Mouse (Mus musculus): Measurements from ENCODE around the gene Pip5k1a.
"Not testable (repeated sequence)": the region's sequence is repeated elsewhere in the genome, so short reads cannot be mapped to it uniquely, and the experiment has no call there.

The Pip5k1a gene

DNA sequence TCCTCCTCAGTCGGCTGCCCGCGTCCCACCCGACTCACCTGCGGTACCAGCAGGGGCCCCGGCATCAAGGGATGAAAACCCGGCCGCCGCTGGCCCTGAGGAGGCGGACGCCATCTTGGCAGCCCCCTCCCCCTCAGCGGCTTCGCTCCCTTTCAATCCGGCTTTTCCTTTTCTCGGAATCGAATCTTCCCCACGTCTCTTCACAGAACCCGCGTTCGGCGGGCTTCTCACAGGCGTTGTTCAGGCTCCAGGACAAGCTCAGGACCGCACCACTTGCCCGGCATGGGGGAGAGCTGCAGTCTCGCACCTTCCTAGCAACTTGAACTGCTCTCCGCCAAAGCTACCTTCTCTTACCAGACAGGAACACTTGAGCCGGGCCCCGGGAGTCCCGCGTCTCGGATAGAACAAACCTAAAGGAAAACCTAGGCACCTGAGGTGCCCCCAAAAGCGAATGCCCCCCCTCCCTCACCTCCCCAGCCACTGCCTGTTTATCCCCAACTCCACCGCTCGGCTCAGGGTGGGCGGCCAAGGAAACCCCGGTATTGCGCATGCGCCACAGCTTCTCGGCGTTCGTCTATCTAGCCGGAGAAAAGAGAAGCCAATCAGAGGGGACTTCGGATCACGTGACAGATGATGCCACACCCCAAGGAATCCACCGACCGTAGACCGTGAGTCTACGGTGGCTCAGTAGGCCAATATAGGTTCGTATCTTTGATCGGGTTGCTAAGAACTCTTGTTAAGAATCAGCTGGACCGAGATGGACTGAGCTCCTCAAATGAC, at the start of gene Pip5k1a:
Pip5k1a (minus strand) TSS at position 593 of the 780 bp plus-strand sequence.
- peak; percentile 81 for DNase-seq (ENCODE audit: low spot score)

DNA sequence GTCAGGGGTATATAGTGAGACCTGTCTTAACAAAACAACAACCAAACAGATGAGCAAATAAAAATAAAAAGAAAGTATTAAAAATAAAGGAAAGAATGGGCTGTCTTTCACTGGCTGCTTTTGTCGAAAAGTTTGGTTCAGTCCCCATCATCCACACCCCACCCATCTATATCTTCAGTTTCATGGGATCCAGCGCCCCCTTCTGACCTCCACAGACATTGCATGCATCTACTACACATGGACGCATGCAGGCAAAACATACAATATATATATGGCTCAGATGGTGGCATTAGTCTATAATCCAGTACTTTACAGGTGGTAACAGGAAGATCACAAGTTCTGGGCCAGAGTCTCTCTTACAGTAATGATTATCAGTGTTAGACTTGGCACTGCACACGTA, 47.1 kb upstream of the Pip5k1a start:
- DNase-seq (ENCODE audit: low spot score), result no peak

DNA sequence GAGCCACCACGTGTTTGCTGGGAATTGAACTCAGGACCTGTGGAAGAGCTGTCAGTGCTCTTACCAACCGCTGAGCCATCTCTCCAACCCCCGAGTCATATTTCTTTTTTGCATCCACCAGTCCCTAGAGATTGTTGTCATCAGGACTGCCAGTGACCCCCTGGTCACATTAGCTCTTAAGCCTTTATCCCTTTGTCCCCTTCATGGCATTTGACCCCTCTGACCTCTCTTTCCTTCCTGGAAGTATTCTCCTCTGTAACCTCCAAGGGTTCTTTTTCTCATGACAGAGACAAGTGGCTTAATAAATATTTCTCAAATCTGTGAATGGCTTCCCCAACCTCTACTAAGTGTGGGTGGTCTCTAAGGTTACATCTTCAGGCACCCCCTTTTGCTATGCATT, 41.2 kb upstream of the Pip5k1a start:
- no peak for DNase-seq (ENCODE audit: low spot score)

DNA sequence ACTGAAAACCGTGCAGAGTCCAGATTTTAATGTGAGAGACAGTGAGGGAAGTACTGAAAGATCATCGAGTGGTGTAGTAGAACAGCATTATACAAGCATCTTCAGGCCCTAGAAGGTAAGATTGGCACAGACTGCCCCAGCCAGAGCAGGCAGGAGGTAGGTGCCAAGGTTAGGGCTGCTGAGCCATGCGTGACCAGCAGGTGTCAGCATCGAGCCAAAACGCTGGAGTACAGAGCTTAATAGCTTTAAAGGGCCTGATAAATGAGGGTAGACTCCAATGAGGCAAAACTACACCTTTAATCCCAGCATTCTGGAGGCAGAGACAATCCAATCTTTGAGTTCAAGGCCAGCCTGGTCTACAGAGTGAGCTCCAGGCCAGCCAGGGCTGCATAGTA, 35.9 kb upstream of the Pip5k1a start:
- DNase-seq (ENCODE audit: low spot score), result peak; percentile 78

DNA sequence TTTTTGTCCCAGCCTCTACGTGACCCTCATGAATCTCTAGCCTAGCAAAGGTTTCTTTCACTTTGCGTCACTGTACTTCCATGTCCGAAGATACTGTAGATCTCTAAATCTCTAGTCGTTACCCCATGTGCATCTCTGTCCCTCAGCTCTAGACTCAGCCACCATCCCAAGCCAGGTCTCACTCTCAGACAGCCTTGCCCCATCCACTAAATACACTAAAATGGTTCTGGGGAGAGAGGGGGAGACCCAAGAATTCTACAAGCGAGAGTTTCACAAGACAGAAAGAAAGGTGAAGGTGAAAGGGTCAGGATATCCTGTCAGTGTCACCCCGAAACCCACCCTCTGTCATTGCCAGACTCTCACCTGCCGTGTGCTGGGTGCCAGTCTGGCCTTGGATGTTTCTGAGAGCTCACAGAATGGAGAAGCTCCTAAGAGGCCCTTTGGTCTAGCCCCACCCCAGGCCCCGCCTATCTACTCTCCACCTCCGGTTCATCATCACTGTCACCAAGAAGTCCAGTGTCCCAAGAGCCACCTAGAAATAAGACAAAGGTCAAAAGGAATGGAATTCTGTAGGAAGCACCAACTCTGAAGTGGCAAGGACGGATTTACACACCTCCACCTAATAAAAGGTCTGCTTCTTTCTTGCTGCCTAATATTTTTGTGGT, 35.4 kb upstream of the Pip5k1a start, which contains the start of gene Tnfaip8l2:
Tnfaip8l2 (minus strand) TSS at position 409 of the 665 bp plus-strand sequence.
- no peak for DNase-seq (ENCODE audit: low spot score)

DNA sequence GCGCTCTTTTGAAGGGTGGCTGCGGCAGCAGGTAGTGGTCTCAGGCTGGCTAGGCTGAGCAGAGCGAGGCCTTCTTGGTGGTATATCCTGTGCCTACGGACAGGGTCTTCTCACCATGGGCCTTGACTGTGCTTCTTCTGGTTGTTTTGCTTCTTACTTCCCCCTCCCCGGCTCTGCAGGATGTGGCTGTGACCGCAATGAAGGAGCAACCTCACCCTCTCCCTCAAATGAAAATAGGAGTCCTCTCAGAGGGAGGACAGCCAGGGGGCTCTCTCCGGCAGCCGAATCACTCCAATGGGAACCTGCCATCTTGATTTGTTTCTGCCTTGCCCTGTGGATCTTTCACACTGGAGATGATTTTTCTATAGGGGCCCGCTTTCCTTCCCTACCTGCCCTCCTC, 34.7 kb upstream of the Pip5k1a start:
- no peak for DNase-seq (ENCODE audit: low spot score)

DNA sequence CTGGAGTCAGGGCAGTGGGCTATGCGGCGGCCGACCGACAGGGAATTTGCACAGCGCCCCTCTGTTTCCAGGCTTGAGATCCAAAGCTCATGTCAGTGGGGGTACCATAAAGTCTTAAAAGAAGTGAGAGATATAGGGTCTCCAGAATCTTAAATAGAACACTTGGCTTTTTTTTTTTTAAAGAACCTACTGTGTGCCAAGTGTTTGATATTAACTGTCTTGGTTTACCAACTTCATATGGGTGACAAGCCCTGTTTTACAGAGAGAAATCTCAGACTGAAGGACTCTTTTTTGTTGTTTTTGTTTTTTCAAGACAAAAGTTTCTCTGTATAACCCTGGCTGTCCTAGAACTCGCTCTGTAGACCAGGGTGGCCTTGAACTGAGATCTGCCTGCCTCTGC, 34.1 kb upstream of the Pip5k1a start:
- DNase-seq (ENCODE audit: low spot score), result no peak

DNA sequence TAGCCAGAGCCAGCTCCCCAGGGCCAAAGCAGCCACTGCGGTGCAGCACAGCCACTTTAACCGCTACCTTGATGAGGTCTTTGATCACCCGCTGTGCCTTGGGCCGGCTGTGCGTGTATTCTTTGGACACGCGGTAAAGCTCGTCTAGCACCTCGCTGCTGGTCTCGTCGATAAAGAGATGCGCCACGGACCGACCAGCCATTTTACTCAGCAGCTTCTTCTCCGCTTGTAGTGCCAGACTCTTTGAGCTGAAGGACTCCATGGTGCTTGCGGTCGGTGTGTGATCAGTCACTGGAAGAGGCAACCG, 33.5 kb upstream of the Pip5k1a start:
- no peak for DNase-seq (ENCODE audit: low spot score)

DNA sequence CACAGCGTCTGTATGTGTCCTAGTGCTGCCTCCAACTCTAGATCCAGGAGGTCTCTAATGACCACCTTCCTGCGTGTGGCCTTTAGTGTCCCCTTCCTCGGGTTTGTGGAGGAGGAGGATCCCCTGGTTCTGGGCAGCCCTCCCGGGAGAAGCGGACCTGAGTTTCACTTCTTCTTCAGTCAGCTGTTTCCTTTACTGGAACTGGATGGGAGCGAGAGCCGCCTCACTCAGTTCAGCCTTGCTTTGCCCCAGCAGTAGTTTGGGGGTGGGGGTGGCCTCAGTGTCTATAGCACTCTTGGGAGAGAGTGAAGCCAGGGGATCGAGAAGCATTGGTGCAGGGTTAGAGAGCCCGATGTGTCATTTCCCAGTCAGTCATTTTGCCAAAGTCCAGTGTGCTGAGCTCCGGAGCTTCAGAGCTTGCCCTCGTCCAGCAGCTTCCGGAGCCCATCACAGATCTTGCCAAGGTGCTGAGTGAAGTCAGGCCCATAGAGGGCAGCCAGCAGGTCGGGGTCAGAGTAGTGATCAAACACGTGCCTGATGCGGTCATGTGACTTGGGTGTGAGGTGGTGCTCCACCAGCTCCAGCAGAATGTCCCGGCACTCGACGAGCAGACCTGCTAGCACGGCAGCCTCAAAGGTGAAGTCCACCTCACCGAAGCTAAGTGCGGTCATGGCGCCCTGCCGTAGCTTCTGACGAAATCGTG, 33.0 kb upstream of the Pip5k1a start:
- no peak for DNase-seq (ENCODE audit: low spot score)

DNA sequence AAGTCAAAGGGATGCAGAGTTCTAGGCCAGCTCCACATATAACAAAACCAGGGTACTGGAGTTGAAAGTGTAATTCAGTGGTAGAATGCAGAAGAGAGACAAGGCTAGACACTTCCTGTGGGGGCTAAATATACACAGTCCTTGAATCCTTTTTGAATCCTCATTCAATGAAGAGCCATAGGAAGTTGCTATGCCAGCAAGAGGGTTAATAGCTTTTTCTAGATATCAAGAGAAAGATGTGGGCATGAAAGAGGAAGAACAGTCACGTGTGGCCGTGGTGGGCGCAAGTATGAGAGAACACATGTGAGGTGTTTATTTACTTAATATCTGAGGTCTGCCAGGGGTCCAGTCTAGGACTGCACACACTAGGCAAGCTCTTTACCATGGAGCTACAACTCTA, 29.6 kb upstream of the Pip5k1a start:
- DNase-seq (ENCODE audit: low spot score), result no peak

DNA sequence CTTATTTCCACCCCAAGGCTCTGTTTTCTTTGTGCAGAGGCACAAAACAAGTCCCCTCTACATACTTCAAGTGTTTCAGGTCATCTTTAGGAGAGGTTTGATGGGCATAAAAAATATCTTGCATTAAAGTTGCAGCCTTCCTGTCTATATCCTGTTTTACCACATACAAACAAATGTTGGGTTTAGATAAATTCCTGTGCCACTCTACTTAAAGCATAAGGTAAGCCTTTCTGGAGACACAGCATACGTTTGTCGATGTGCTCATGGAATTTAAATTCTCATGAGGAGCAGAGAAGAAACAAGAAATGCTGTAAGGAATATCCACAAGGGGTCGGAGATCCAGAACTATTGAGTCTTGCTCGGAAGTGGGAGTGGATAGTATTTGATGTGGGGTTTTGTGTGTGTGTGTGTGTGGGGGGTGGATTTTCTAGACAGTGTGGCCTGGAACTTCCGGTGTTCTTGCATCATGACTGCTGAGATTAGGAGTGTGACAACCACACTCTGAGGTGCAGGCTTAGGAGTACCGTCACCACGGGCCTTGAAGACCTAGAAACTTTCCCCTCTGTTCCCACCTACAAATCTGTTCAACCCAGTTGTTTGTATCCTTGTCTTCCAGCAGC, 28.8 kb upstream of the Pip5k1a start:
- no peak for DNase-seq (ENCODE audit: low spot score)

DNA sequence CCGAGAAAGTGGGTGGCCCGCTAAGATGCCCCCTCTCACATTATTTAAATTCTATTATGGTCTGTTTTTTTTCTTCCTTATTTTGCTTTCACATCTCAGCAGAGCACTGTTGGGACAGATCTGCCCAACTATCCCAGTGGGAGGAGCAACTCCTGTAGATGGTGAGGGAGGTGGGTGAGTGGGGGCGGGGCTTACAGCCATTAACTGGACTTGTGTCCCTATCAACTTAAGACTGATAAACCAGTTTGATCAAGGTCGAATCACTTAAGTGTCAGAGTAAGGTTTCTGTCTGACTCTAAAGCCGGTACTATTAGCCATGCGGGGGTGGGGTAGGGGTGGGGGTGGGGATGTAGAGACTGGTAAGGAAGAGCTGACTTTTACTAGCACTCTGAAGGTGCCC, 28.3 kb upstream of the Pip5k1a start:
- no peak for DNase-seq (ENCODE audit: low spot score)

DNA sequence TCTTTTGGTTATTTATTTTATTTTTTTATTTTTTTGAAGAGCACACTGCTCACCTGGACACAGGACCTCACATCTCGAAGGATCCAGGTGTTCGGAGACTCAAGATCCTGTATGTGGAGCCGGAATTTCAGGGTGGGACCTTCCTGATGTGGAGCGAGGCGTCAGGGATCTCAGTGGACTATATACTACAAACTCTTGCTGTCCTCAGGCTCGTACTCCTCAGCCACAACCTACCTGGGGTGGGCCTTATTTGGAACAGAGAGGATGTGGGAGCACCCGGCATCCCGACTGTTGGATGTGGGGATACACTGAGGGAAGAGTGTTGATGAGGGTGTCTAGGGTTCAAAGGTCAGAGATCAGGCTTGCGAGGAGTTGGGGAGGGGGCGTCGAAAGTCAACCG, 27.4 kb upstream of the Pip5k1a start:
- DNase-seq (ENCODE audit: low spot score), result not testable (repeated sequence)

DNA sequence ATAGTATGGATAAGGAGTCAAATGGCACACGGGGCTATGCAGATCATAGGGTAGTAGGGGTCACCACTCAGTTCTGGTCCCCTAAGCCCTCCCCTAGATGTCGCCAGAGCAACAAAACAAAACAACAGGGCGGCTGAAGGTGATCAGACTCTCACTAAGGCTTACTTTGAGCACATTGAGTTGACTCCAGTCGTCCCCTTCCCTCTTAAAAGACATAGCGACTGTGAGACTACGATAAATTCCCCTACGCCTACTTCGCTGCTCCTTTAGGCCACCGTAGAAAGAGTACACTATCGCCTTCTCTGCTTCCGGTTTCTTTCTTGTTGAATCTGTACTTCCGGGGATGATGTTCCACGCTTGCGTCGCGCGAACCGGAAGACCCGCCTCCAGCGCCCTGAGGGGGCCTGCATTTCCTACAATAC, 27.0 kb upstream of the Pip5k1a start, which contains the start of the genes Scnm1 and Lysmd1:
Scnm1 (minus strand) TSS at position 332 of the 422 bp plus-strand sequence.
Lysmd1 (plus strand) TSS at position 409 of the 422 bp plus-strand sequence.
- DNase-seq (ENCODE audit: low spot score), result peak; percentile 39

DNA sequence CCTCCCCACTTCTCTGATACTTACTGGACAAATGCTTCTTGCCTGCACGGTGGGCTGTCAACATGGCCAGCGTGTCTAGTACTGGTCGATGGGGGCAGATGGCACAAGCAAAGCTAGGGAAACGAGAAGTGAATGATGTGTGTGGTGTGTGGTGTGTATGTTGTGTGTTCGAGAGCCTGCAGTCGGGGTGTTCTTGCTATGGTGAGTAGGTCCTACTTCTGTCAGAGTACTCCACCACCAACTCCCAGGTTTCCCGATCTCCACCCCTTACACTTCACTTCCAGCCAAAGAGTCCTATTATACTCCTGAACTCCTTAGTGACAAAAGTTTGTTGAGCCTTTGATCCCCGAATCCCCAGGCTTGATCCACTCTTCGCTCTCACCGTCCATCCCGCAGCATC, 26.4 kb upstream of the Pip5k1a start:
- no peak for DNase-seq (ENCODE audit: low spot score)

DNA sequence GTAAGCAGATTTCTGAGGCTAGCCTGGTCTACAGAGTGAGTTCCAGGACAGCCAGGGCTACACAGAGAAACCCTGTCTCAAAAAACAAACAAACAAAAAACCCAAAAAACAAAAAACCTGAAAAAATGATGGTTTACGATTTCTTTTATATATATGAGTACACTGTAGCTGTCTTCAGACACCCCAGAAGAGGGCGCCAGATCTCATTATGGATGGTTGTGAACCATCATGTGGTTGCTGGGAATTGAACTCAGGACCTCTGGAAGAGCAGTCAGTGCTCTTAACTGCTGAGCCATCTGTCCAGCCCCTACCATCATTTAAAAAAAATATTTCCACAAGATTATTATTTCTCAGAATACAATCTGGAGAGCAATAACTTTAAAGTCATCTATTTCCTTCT, 25.7 kb upstream of the Pip5k1a start:
- DNase-seq (ENCODE audit: low spot score), result not testable (repeated sequence)

DNA sequence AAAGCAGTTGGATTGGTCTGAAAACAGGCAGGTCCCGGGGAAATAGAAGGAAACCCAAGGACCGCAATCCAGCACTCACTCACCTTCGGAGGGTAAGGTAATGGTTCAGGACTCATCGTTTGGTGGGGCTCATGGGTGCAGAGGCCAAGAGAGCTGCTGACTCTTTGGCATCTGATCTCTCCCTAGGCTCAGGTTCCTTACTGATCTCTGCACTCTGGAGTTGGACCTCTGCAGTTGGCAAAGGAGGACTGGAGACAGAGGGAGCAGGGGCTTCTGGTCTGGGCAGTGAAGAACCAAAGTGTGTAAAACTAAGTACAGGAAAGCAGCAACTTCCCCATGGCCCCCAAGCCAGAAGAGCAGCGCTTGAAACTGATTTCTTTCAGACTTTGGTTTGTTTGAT, 23.4 kb upstream of the Pip5k1a start:
- no peak for DNase-seq (ENCODE audit: low spot score)

DNA sequence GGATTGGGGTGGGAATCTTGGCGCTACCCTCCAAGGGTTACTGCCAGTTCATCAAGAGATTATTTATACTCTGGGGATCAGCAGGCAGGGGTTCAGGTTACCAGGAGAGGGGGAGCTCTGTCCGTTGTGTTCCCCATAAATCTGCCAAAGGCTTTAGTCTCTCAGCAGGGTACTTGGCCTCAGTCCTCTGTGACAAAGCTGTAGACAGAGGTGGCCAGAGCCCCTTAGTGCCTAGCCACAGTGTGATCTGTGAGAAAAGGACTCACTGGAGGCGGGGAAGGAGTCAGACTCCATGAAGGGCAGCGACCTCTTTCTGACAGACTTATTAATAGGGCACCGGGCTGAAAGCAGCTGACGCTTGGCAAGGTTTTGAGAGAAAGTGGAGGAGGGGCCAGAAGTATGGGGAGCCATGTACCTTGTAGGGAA, 22.5 kb upstream of the Pip5k1a start:
- DNase-seq (ENCODE audit: low spot score), result no peak

DNA sequence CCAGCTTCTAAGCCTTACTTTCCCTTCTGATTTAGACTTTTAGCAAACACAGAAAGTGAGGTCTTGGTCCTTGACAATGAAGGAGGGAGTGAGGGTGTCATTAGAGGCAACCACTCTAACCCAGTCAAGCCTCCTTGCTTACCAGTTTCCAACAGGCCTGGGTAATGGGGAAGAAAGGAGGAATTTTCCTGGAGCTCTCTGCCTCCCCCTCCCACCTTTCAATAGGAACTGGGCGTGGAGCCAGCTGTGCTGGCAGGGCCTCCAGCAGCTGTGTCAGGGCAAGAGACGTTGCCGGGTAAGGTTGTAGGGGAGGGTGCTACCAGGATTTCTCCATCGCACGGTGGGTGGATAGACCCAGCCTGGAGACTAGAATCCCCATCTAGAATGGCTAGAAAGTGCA, 18.2 kb upstream of the Pip5k1a start:
- DNase-seq (ENCODE audit: low spot score), result peak; percentile 40

DNA sequence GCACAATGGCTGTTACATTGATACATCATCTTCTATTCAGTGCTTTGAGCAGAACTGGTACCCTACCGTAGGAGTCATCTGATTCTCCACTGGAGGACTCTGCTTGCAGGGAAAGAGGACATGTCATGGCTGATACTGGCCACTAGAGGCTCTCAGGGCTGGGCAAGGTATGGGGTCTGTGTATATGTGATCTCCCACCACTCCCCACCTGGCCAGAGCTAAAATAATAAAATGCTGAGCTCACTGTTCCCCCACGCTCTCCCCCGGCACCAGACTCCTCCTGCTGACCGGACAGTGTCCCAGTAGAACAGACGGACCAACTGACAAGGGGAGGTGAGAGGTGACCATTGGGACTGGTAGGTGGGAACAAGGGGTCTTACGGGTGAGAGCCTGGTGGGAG, 17.5 kb upstream of the Pip5k1a start, which contains the start of gene Tmod4:
Tmod4 (plus strand) TSS at position 231 of the 400 bp plus-strand sequence.
- DNase-seq (ENCODE audit: low spot score), result no peak

DNA sequence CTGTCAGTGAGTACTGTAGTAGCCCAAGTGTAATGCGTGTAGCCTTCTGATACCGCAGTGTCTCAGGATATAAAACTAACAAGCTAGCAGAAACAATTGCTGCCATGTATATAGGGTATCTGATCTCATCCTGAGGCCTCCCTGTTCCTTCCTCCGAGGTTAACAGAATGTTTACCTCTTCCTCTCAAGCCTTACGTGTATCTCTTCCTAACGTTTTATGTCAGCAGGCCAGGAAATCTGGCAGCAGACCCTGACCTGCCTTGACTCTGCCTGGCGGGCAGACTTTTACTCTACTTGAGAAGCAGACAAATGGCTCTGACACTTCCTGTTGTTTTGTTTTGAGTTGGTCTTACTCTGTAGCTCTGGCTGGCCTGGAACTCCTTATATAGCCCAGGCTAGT, 14.8 kb upstream of the Pip5k1a start:
- no peak for DNase-seq (ENCODE audit: low spot score)

DNA sequence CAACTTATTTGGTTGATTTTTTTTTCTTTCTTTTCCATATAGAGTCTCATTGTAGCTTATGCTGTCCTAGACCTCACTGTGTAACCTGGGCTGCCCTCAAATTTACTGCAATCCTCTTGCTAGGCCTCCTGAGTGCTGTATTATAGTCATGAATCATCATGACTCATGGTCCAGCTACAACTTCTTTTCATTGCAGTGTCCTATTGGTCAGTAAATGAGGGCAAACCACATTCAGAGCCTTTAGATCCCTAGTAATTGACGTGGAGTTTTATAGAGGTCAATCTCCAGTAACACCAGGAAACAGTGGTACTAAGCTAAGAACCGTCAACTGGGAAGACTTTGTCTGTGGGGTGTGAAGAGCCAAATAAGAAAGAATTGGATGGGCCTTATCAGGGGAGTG, 11.0 kb upstream of the Pip5k1a start:
- DNase-seq (ENCODE audit: low spot score), result no peak
